Mouse (Mus musculus): Measurements from ENCODE around the gene Edc3. TPM values are rescaled to one million over a fixed set of nuclear protein-coding genes. Genes with fewer than 3 reads are reported as not detected.

Edc3 gene
- total RNA-seq (2021), result 10 to 100 TPM; 14.7 to 14.8 TPM
- long read RNA-seq, full-length matches to known transcripts, result 42 of 51 reads
- long read RNA-seq, partial matches to known transcripts, result 4 of 51 reads
- long read RNA-seq, other reads (novel, unspliced or antisense), result 5 of 51 reads

- peak; percentile 67 to 88 for DNase-seq (ENCODE audit: low spot score in 2 of 2)
Observed at GRCm38 (mm10) chr9:57708068-57708719, at the start of gene Edc3. Gene Edc3, plus strand, starts transcription at chr9:57708540.

GRCm38 (mm10) chr9:57658970-57659369 is 49.4 kb upstream of the Edc3 start:
- DNase-seq (ENCODE audit: low spot score in 2 of 2), result no peak

- peak; percentile 56 to 85 for DNase-seq (ENCODE audit: low spot score in 2 of 2)
Observed at GRCm38 (mm10) chr9:57659774-57660173, 48.6 kb upstream of the Edc3 start.

GRCm38 (mm10) chr9:57660501-57660900 is 47.8 kb upstream of the Edc3 start:
- DNase-seq (ENCODE audit: low spot score in 2 of 2), result no peak

GRCm38 (mm10) chr9:57661552-57661951 is 46.8 kb upstream of the Edc3 start:
- no peak for DNase-seq (ENCODE audit: low spot score in 2 of 2)

GRCm38 (mm10) chr9:57664616-57665015 is 43.7 kb upstream of the Edc3 start:
- no peak for DNase-seq (ENCODE audit: low spot score in 2 of 2)

- no peak for DNase-seq (ENCODE audit: low spot score in 2 of 2)
Observed at GRCm38 (mm10) chr9:57666536-57666935, 41.8 kb upstream of the Edc3 start.

GRCm38 (mm10) chr9:57667136-57667535 is 41.2 kb upstream of the Edc3 start:
- no peak for DNase-seq (ENCODE audit: low spot score in 2 of 2)

- DNase-seq (ENCODE audit: low spot score in 2 of 2), result no peak
Observed at GRCm38 (mm10) chr9:57667817-57668216, 40.5 kb upstream of the Edc3 start.

GRCm38 (mm10) chr9:57668277-57668676 is 40.1 kb upstream of the Edc3 start:
- no peak for DNase-seq (ENCODE audit: low spot score in 2 of 2)

- no peak for DNase-seq (ENCODE audit: low spot score in 2 of 2)
Observed at GRCm38 (mm10) chr9:57669566-57669965, 38.8 kb upstream of the Edc3 start.

GRCm38 (mm10) chr9:57671037-57671436 is 37.3 kb upstream of the Edc3 start:
- no peak for DNase-seq (ENCODE audit: low spot score in 2 of 2)

- DNase-seq (ENCODE audit: low spot score in 2 of 2), result no peak
Observed at GRCm38 (mm10) chr9:57671500-57671899, 36.8 kb upstream of the Edc3 start.

- DNase-seq (ENCODE audit: low spot score in 2 of 2), result no peak
Observed at GRCm38 (mm10) chr9:57681411-57681810, 26.9 kb upstream of the Edc3 start.

GRCm38 (mm10) chr9:57683520-57683919 is 24.8 kb upstream of the Edc3 start, which contains the start of gene Cyp1a2:
Gene Cyp1a2, minus strand, starts transcription at chr9:57683703.
- no peak for DNase-seq (ENCODE audit: low spot score in 2 of 2)

- DNase-seq (ENCODE audit: low spot score in 2 of 2), result no peak
Observed at GRCm38 (mm10) chr9:57686011-57686410, 22.3 kb upstream of the Edc3 start.

- no peak for DNase-seq (ENCODE audit: low spot score in 2 of 2)
Observed at GRCm38 (mm10) chr9:57687751-57688150, 20.6 kb upstream of the Edc3 start, which contains the start of gene Cyp1a1. Gene Cyp1a1, plus strand, starts transcription at chr9:57687928.

- no peak for DNase-seq (ENCODE audit: low spot score in 2 of 2)
Observed at GRCm38 (mm10) chr9:57688158-57688557, 20.2 kb upstream of the Edc3 start.

GRCm38 (mm10) chr9:57688606-57689005 is 19.7 kb upstream of the Edc3 start:
- no peak for DNase-seq (ENCODE audit: low spot score in 2 of 2)

GRCm38 (mm10) chr9:57694108-57694507 is 14.2 kb upstream of the Edc3 start:
- no peak for DNase-seq (ENCODE audit: low spot score in 2 of 2)

- DNase-seq (ENCODE audit: low spot score in 2 of 2), result peak; percentile 65 to 77
Observed at GRCm38 (mm10) chr9:57696380-57697285, 11.7 kb upstream of the Edc3 start.

- no peak for DNase-seq (ENCODE audit: low spot score in 2 of 2)
Observed at GRCm38 (mm10) chr9:57697380-57697779, 11.0 kb upstream of the Edc3 start.
